Mouse (Mus musculus) ES-E14 (cell line): ENCODE data around the gene Agr3. TPM values are rescaled to one million over a fixed set of nuclear protein-coding genes. Genes with fewer than 3 reads are reported as not detected.

Experiments
- DNase-seq: peaks from one replicate; pipeline ENCODE4 v3.0.0-alpha.2; 2013; ENCODE audit warnings: low read depth, low spot score
- H3K27ac ChIP-seq: 2 replicates; pipeline ENCODE4 v1.5.1; 2012; ENCODE audit warnings: low read depth, mild to moderate bottlenecking, low read length, moderate library complexity, mixed read lengths; ENCODE audit not compliant: poor library complexity, insufficient read depth, severe bottlenecking
- H3K36me3 ChIP-seq: 2 replicates; pipeline ENCODE4 v1.6.1; 2012; ENCODE audit warnings: mild to moderate bottlenecking, low read length, moderate library complexity, mixed read lengths; ENCODE audit not compliant: control insufficient read depth, poor library complexity, insufficient read depth, severe bottlenecking
- H3K4me1 ChIP-seq, 2 experiments: fragments of 150-350 bp in 1 of 2; sonication (generic) in 1 of 2; 2 replicates each; pipeline ENCODE4 v1.6.1; 2012; ENCODE audit warnings: low read length in 2 of 2, mild to moderate bottlenecking in 1 of 2, mixed read lengths in 1 of 2; ENCODE audit not compliant: control insufficient read depth in 2 of 2, insufficient read depth in 2 of 2, poor library complexity in 1 of 2
- H3K4me3 ChIP-seq, 2 experiments: fragments of 150-350 bp in 1 of 2; sonication (generic) in 1 of 2; 2 replicates each; pipeline ENCODE4 v1.5.1; 2012; ENCODE audit warnings: low read length in 2 of 2, low read depth in 1 of 2, mild to moderate bottlenecking in 1 of 2, mixed read lengths in 1 of 2; ENCODE audit not compliant: insufficient read depth in 1 of 2, poor library complexity in 1 of 2, severe bottlenecking in 1 of 2
- H3K9ac ChIP-seq: 2 replicates; pipeline ENCODE4 v1.6.1; 2012; ENCODE audit warnings: low read depth, mild to moderate bottlenecking, low read length, mixed read lengths; ENCODE audit not compliant: poor library complexity, insufficient read depth, severe bottlenecking
- H3K9me3 ChIP-seq: fragments of 150-350 bp; sonication (generic); 2 replicates; pipeline ENCODE4 v1.6.1; 2012; ENCODE audit warnings: low read depth, mild to moderate bottlenecking, low read length; ENCODE audit not compliant: control insufficient read depth, insufficient read depth
- CHD2 ChIP-seq: IDR thresholded peaks from 2 replicates; pipeline ENCODE4 v1.6.1; 2014; ENCODE audit warnings: mild to moderate bottlenecking, low read depth, low read length, inconsistent platforms
- HCFC1 ChIP-seq: IDR thresholded peaks from 2 replicates; pipeline ENCODE4 v1.6.1; 2012; ENCODE audit warnings: low read length, inconsistent platforms, borderline replicate concordance; ENCODE audit not compliant: insufficient read depth
- MAFK ChIP-seq: IDR thresholded peaks from 2 replicates; pipeline ENCODE4 v1.6.1; 2014; ENCODE audit warnings: mild to moderate bottlenecking, low read depth, low read length, inconsistent platforms; ENCODE audit not compliant: insufficient read depth
- ZC3H11A ChIP-seq: IDR thresholded peaks from 2 replicates; pipeline ENCODE4 v1.6.1; 2012; ENCODE audit warnings: low read depth, mild to moderate bottlenecking, inconsistent platforms, low read length, borderline replicate concordance
- ZNF384 ChIP-seq: IDR thresholded peaks from 2 replicates; pipeline ENCODE4 v1.6.1; 2012; ENCODE audit warnings: low read depth, low read length, inconsistent platforms
- in situ Hi-C, 2 experiments: fragments of 600-800 bp; cut with MboI; formaldehyde crosslinking; loops; one replicate each; pipeline ENCODE4 v1.15.1; 2025; ENCODE audit warnings: low sequenced_read_pairs in 2 of 2, inconsistent platforms in 1 of 2; ENCODE audit not compliant: unreplicated experiment in 2 of 2
- total RNA-seq: library from RNA; depleted of rRNA; stranded (reverse); fragments of 300-350 nt; gene quantifications from 2 replicates; pipeline ENCODE4 v1.2.3, GENCODE M21; 2012

The Agr3 gene
- total RNA-seq, 1 experiment = not detected

- no peaks in the 10 kb centered on the region; the same call in 1 of the 2 replicates for H3K36me3 ChIP-seq
- no peak overlapping the region for H3K27ac ChIP-seq
- H3K9ac ChIP-seq = no peak overlapping the region
- no peak overlapping the region for H3K4me3 ChIP-seq
- in situ Hi-C loops = no loop called here
- TF ChIP-seq MAFK = no peak
- TF ChIP-seq CHD2 = no peak
- no peak for TF ChIP-seq ZNF384
- no peak for TF ChIP-seq ZC3H11A
- TF ChIP-seq HCFC1 = no peak
- DNase-seq = peak; percentile 38
- no peaks in the 10 kb centered on the region for H3K9me3 ChIP-seq
- peaks cover 0 to 2% of the 10 kb centered on the region in 2 experiments; a peak in 1 of 4 replicates for H3K4me1 ChIP-seq
Observed at GRCm38 (mm10) chr12:35894304-35894900, 31.0 kb upstream of the Agr3 start.

- no peaks in the 10 kb centered on the region; the same call in 1 of the 2 replicates for H3K36me3 ChIP-seq
- no peak overlapping the region for H3K9ac ChIP-seq
- peak; percentile 78 for DNase-seq
- H3K9me3 ChIP-seq = no peaks in the 10 kb centered on the region
- TF ChIP-seq MAFK (no peak), ZC3H11A (no peak), HCFC1 (no peak), CHD2 (no peak), ZNF384 (no peak)
- H3K4me1 ChIP-seq = peaks cover 0 to 2% of the 10 kb centered on the region in 2 experiments; a peak in 1 of 4 replicates
- in situ Hi-C loops = no loop called here
- H3K27ac ChIP-seq = no peak overlapping the region
- no peak overlapping the region for H3K4me3 ChIP-seq
Observed at GRCm38 (mm10) chr12:35895875-35896763, 29.3 kb upstream of the Agr3 start.

GRCm38 (mm10) chr12:35896764-35897282 is 28.6 kb upstream of the Agr3 start:
- peak; percentile 51 for DNase-seq
- Histone ChIP-seq H3K9ac (no peak overlapping the region), H3K4me3 (no peak overlapping the region), H3K27ac (no peak overlapping the region), H3K36me3 (no peaks in the 10 kb centered on the region; the same call in 1 of the 2 replicates), H3K9me3 (no peaks in the 10 kb centered on the region), H3K4me1 (peaks cover 0 to 2% of the 10 kb centered on the region in 2 experiments; a peak in 1 of 4 replicates)
- no peak for TF ChIP-seq CHD2
- TF ChIP-seq ZNF384 = no peak
- in situ Hi-C loops = no loop called here

GRCm38 (mm10) chr12:35910632-35911031 is 14.8 kb upstream of the Agr3 start:
- no peak overlapping the region for H3K9ac ChIP-seq

More at GRCm38 (mm10) chr12:35910632-35911031, 14.8 kb upstream of the Agr3 start:
- Histone ChIP-seq H3K27ac (no peak overlapping the region), H3K4me1 (no peaks in the 10 kb centered on the region; a peak in 1 of 4 replicates), H3K4me3 (no peak overlapping the region), H3K36me3 (no peaks in the 10 kb centered on the region), H3K9me3 (no peaks in the 10 kb centered on the region)
- in situ Hi-C loops = no loop called here
- DNase-seq = no peak
- TF ChIP-seq HCFC1 (no peak), ZNF384 (no peak), CHD2 (no peak), MAFK (no peak), ZC3H11A (no peak)
